Mouse (Mus musculus) heart, embryonic 15.5 days (tissue): ENCODE measurements around the gene Arsb. TPM values are rescaled to one million over a fixed set of nuclear protein-coding genes. Genes with fewer than 3 reads are reported as not detected.

Experiments used
- ATAC-seq: fragments of 200-750 bp; cut with Nextera tagmentation; replicated peaks from 2 replicates; pipeline ENCODE4 v1.8.0; 2017; ENCODE audit warnings: low read depth, moderate TSS enrichment; ENCODE audit not compliant: insufficient number of reproducible peaks, insufficient read depth, low FRiP score
- H3K27ac ChIP-seq: fragments of 300-500 bp; sonication (generic); 2 replicates; pipeline ENCODE4 v1.5.1; 2015; ENCODE audit warnings: mild to moderate bottlenecking, inconsistent platforms
- H3K27me3 ChIP-seq: fragments of 300-500 bp; sonication (generic); 2 replicates; pipeline ENCODE4 v1.6.1; 2015; ENCODE audit warnings: inconsistent platforms
- H3K36me3 ChIP-seq: fragments of 300-500 bp; sonication (generic); 2 replicates; pipeline ENCODE4 v1.6.1; 2015; ENCODE audit warnings: mild to moderate bottlenecking, inconsistent platforms
- H3K4me1 ChIP-seq: fragments of 300-500 bp; sonication (generic); replicated peaks from 2 replicates; pipeline ENCODE4 v1.6.1; 2015; ENCODE audit warnings: inconsistent platforms
- H3K4me2 ChIP-seq: fragments of 300-500 bp; sonication (generic); 2 replicates; pipeline ENCODE4 v1.6.1; 2015; ENCODE audit warnings: inconsistent platforms, mild to moderate bottlenecking, moderate library complexity
- H3K4me3 ChIP-seq: fragments of 300-500 bp; sonication (generic); 2 replicates; pipeline ENCODE4 v1.5.1; 2015; ENCODE audit warnings: mild to moderate bottlenecking, inconsistent platforms
- H3K9ac ChIP-seq: fragments of 300-500 bp; sonication (generic); 2 replicates; pipeline ENCODE4 v1.6.1; 2015; ENCODE audit warnings: mild to moderate bottlenecking, inconsistent platforms
- H3K9me3 ChIP-seq: fragments of 300-500 bp; sonication (generic); replicated peaks from 2 replicates; pipeline ENCODE4 v1.6.1; 2016; ENCODE audit warnings: inconsistent platforms
- WGBS: fragments of 180-500 bp; shearing (Covaris S2); methylation state at CpG from one replicate; pipeline ENCODE4 v1.1.7; 2015; ENCODE audit warnings: mixed read lengths; 5-methylcytosine and 5-hydroxymethylcytosine counted together
- polyA plus RNA-seq: library from polyadenylated mRNA; unstranded; fragments of >200 nt; fragmentation: Nextera tagmentation; extraction: Ambion mirVana; gene quantifications from 2 replicates; pipeline ENCODE4 v1.2.1, GENCODE M21; 2015

Gene Arsb
- polyA plus RNA-seq, 1 experiment from 2014 or later: 7.3 TPM

GRCm38 (mm10) chr13:93847614-93848013, 76.2 kb downstream of the Arsb start:
- Histone ChIP-seq H3K27ac (no peak overlapping the region), H3K4me1 (peaks cover 14% of the 10 kb centered on the region), H3K9ac (no peak overlapping the region), H3K4me2 (no peak overlapping the region), H3K36me3 (no peaks in the 10 kb centered on the region), H3K9me3 (no peaks in the 10 kb centered on the region), H3K27me3 (no peaks in the 10 kb centered on the region), H3K4me3 (no peak overlapping the region)
- ATAC-seq: no peak
- WGBS: 71% methylated on average over 4 of the region's 4 CpGs

- Histone ChIP-seq H3K9ac (no peak overlapping the region), H3K36me3 (no peaks in the 10 kb centered on the region), H3K27ac (no peak overlapping the region), H3K4me2 (no peak overlapping the region), H3K27me3 (no peaks in the 10 kb centered on the region), H3K4me1 (peaks cover 16% of the 10 kb centered on the region), H3K4me3 (no peak overlapping the region), H3K9me3 (no peaks in the 10 kb centered on the region)
- 88% methylated on average over 6 of the region's 6 CpGs for WGBS
- no peak for ATAC-seq
Measured at GRCm38 (mm10) chr13:93848615-93849014, 77.2 kb downstream of the Arsb start.

- Histone ChIP-seq H3K27ac (no peak overlapping the region), H3K9ac (no peak overlapping the region), H3K36me3 (no peaks in the 10 kb centered on the region), H3K27me3 (no peaks in the 10 kb centered on the region), H3K4me2 (no peak overlapping the region), H3K9me3 (no peaks in the 10 kb centered on the region), H3K4me1 (peaks cover 17% of the 10 kb centered on the region), H3K4me3 (no peak overlapping the region)
- 66% methylated on average over 5 of the region's 5 CpGs for WGBS
- no peak for ATAC-seq
Measured at GRCm38 (mm10) chr13:93849751-93850355, 78.4 kb downstream of the Arsb start.

GRCm38 (mm10) chr13:93850674-93851073, 79.2 kb downstream of the Arsb start:
- 32% methylated on average over 4 of the region's 4 CpGs for WGBS
- no peak overlapping the region for H3K4me2 ChIP-seq
- peaks cover 19% of the 10 kb centered on the region for H3K4me1 ChIP-seq
- no peak overlapping the region for H3K9ac ChIP-seq
- no peaks in the 10 kb centered on the region for H3K9me3 ChIP-seq
- H3K27ac ChIP-seq: no peak overlapping the region
- no peak overlapping the region for H3K4me3 ChIP-seq
- ATAC-seq: no peak
- H3K36me3 ChIP-seq: no peaks in the 10 kb centered on the region
- no peaks in the 10 kb centered on the region for H3K27me3 ChIP-seq

GRCm38 (mm10) chr13:93852419-93853138, 81.1 kb downstream of the Arsb start:
- Histone ChIP-seq H3K4me3 (no peak overlapping the region), H3K36me3 (no peaks in the 10 kb centered on the region), H3K4me2 (0 out of 2 replicates have a peak overlapping the region, but pooled peaks have one; percentile 5), H3K27me3 (no peaks in the 10 kb centered on the region), H3K27ac (peak overlapping the region; percentile 53), H3K9me3 (no peaks in the 10 kb centered on the region), H3K9ac (no peak overlapping the region), H3K4me1 (peaks cover 24% of the 10 kb centered on the region)
- 47% methylated on average over 14 of the region's 14 CpGs for whole genome bisulfite sequencing
- peak; percentile 58; the same call in 1 of the 2 replicates for ATAC-seq

- Histone ChIP-seq H3K4me1 (peaks cover 24% of the 10 kb centered on the region), H3K4me3 (no peak overlapping the region), H3K4me2 (no peak overlapping the region), H3K36me3 (no peaks in the 10 kb centered on the region), H3K9ac (no peak overlapping the region), H3K27me3 (no peaks in the 10 kb centered on the region), H3K9me3 (no peaks in the 10 kb centered on the region), H3K27ac (no peak overlapping the region)
- no peak for ATAC-seq
- WGBS: 88% methylated on average over 6 of the region's 6 CpGs
Measured at GRCm38 (mm10) chr13:93853767-93854166, 82.3 kb downstream of the Arsb start.

DNA sequence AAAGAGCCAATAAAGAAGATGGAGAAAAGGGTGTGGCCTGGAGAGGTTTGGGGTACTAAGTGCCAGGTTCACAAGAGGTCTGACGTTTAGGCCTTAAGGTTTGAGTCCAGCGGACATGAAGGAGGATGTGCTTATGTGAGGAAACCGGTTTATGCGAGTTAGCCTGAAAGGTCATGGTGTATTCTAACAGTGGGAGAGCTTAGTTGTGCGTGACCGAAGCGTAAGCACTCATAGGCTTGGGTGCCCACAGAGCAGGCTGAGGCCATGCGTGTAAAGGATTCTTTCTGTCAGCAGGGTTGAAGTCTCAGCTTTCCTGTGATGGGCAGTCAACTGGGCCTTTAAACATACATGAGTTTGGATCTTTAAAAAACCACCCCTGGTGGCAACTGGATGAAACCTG, 82.9 kb downstream of the Arsb start:
- ATAC-seq: no peak
- H3K27ac ChIP-seq: peak overlapping the region; percentile 37; the same call in 1 of the 2 replicates
- WGBS: 93% methylated on average over 8 of the region's 8 CpGs
- no peak overlapping the region for H3K4me2 ChIP-seq
- H3K27me3 ChIP-seq: no peaks in the 10 kb centered on the region
- H3K9ac ChIP-seq: no peak overlapping the region
- no peaks in the 10 kb centered on the region for H3K36me3 ChIP-seq
- peaks cover 24% of the 10 kb centered on the region for H3K4me1 ChIP-seq
- H3K9me3 ChIP-seq: no peaks in the 10 kb centered on the region
- no peak overlapping the region for H3K4me3 ChIP-seq

DNA sequence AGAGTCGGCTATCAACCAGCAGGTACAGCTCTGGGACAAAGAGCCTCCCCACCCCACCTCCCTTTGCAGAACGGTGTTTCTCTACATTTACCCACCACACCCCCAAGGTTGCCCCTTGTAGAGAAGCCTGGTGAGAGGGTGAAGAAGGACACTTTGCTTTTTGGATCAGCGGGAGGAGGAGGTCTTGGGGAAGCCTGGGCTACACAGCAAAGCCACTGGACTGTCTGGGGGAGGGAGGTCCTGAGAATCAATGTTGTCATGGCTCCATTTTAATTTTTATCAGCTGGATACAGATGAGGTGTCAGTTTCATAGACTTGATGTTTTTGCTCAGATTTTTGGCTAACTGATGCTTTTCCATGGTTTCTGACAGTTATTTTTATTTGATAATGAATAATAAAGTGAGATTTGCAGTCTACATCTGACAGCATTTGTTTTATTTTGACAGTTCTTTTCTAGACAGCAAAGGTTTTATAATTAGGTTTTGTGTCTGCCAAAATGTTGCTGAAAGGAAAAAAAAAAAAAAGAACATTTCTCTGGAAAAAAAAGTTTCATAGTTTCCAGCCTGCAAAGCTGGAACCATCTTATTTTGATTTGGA, 83.6 kb downstream of the Arsb start:
- H3K4me1 ChIP-seq: peaks cover 20% of the 10 kb centered on the region
- H3K36me3 ChIP-seq: no peaks in the 10 kb centered on the region
- H3K4me2 ChIP-seq: no peak overlapping the region
- H3K9ac ChIP-seq: no peak overlapping the region
- no peaks in the 10 kb centered on the region for H3K27me3 ChIP-seq
- H3K27ac ChIP-seq: peak overlapping the region; percentile 37; the same call in 1 of the 2 replicates
- 72% methylated on average over 3 of the region's 3 CpGs for WGBS
- ATAC-seq: no peak
- no peaks in the 10 kb centered on the region for H3K9me3 ChIP-seq
- no peak overlapping the region for H3K4me3 ChIP-seq

- no peaks in the 10 kb centered on the region for H3K9me3 ChIP-seq
- peak overlapping the region; percentile 59 for H3K4me2 ChIP-seq
- peak overlapping the region; percentile 67 for H3K27ac ChIP-seq
- peak; percentile 47 for ATAC-seq
- peak overlapping the region; percentile 35 for H3K4me3 ChIP-seq
- peak overlapping the region; percentile 40; the same call in 1 of the 2 replicates for H3K9ac ChIP-seq
- peaks cover 17% of the 10 kb centered on the region for H3K4me1 ChIP-seq
- no peaks in the 10 kb centered on the region for H3K27me3 ChIP-seq
- no peaks in the 10 kb centered on the region for H3K36me3 ChIP-seq
- 17% methylated on average over 11 of the region's 11 CpGs for WGBS
Measured at GRCm38 (mm10) chr13:93855701-93856183, 84.3 kb downstream of the Arsb start.

DNA sequence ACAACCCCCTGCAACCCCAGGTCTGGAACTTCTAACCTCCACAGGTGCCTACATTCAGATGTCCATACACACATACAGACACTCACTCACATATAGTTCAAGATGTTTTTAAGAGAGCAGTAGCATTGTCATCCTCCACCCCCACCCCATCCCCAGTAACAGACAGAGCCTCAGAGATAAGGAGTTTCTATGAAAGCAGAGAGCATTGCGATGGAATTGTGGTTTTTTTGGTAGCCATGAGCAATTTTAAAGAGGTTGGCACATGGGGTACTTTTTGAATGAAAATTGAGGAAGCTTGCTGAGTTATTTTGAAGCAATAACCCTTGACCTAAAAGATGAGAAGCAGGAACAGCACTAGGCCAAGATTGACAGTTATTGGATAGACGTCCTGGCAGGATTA, 89.8 kb downstream of the Arsb start:
- H3K36me3 ChIP-seq: no peaks in the 10 kb centered on the region
- H3K9ac ChIP-seq: no peak overlapping the region
- H3K4me2 ChIP-seq: no peak overlapping the region
- no peaks in the 10 kb centered on the region for H3K27me3 ChIP-seq
- no peak overlapping the region for H3K27ac ChIP-seq
- peaks cover 3% of the 10 kb centered on the region; the same call in 1 of the 2 replicates for H3K4me1 ChIP-seq
- whole genome bisulfite sequencing: 72% methylated on average over 2 of the region's 2 CpGs
- no peaks in the 10 kb centered on the region for H3K9me3 ChIP-seq
- no peak overlapping the region for H3K4me3 ChIP-seq
- no peak for ATAC-seq

- no peak overlapping the region for H3K4me2 ChIP-seq
- 0 out of 2 replicates have a peak, but pooled peaks cover 3% of the 10 kb centered on the region for H3K4me1 ChIP-seq
- no peak overlapping the region for H3K4me3 ChIP-seq
- H3K9ac ChIP-seq: no peak overlapping the region
- 36% methylated on average over 8 of the region's 8 CpGs for WGBS
- H3K36me3 ChIP-seq: no peaks in the 10 kb centered on the region
- H3K9me3 ChIP-seq: no peaks in the 10 kb centered on the region
- H3K27me3 ChIP-seq: no peaks in the 10 kb centered on the region
- H3K27ac ChIP-seq: no peak overlapping the region
- no peak for ATAC-seq
Measured at GRCm38 (mm10) chr13:93864066-93864740, 92.8 kb downstream of the Arsb start.
